Mouse (Mus musculus) T-helper 17 cell (primary cell): ENCODE measurements around the gene Ngef.

Source experiments
- in situ Hi-C, 2 experiments: fragments of 300-600 bp; cut with MboI, MseI; formaldehyde crosslinking; loops; 1 replicate in 1 of 2; 2 replicates in 1 of 2; pipeline ENCODE4 v1.15.1; 2025; ENCODE audit warnings: high pct_unique_total_duplicates in 2 of 2

The Ngef gene

GRCm38 (mm10) chr1:87573800-87574215 is at the start of gene Ngef:
TSS of gene Ngef (minus strand) at chr1:87573870.
- in situ Hi-C loops = no loop called here

- in situ Hi-C loops = loop anchor here in 1 of 2 experiments (10.0 kb wide), 2 partner anchors 737 to 1477 kb away; no protein-coding TSS in a partner anchor
These were observed 48.2 kb upstream of the Ngef start for GRCm38 (mm10) chr1:87621858-87622279.

DNA sequence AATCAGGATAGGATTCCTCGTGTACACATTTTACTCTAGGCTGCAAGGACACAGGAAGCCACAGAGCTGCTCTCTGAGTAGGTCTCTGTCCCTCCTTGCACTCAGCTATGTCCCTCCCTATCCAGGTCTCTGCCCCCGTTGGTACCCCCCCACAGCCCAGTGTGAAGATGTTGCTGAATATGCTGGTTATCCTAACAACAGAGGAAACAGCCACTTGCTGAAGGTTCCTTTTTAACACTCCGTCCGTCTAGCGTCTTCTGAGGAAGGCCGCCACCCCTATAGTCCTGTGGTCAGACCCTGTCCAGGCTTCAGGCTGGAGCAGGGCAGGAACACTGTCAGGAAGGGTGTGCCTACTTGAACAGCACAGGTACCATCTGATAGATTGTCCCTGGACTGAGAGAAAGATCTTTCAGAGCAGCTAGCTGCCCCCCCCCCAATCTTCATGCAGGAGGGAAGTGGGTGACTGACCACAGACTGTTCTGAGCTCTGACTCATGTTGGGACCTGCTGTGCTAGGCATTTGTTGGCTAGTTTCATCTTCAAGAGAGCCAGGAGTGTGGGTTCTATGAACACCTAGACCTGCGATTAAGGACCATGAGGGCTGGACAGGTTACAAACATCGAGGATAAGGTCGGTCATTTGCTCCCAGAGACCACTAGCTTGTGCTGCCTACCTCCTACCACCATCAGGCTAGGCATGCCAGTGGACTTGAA is 47.6 kb upstream of the Ngef start:
- in situ Hi-C loops = loop anchor here in 1 of 2 experiments (10.0 kb wide), 2 partner anchors 737 to 1477 kb away; no protein-coding TSS in a partner anchor

GRCm38 (mm10) chr1:87620693-87621092 is 47.0 kb upstream of the Ngef start:
- in situ Hi-C loops = loop anchor here in 1 of 2 experiments (10.0 kb wide), 2 partner anchors 736 to 1476 kb away; no protein-coding TSS in a partner anchor

DNA sequence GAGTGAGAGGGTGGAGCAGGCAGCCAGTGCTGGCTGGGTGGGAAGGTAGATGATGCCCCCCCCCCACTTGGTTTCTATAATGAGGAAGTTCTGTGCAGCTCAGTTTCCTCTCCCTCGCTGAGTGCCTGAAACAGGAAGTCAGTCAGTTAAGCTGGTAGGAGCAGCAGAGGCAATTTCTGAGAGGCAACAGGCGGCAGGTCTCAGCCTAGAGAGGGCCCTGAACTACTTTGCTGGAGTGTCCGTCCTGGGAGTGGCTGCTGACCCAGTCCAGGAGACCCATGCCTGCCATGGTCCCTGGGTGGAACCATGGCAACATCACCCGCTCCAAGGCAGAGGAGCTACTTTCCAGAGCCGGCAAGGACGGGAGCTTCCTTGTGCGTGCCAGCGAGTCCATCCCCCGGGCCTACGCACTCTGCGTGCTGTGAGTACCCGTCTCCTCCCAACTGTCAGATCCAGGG is 46.6 kb upstream of the Ngef start, which contains the start of gene Inpp5d:
Gene Inpp5d (plus strand): TSS at position 102 of the 458 bp plus-strand sequence.
- in situ Hi-C loops = loop anchor here in 1 of 2 experiments (10.0 kb wide), 2 partner anchors 735 to 1475 kb away; no protein-coding TSS in a partner anchor

DNA sequence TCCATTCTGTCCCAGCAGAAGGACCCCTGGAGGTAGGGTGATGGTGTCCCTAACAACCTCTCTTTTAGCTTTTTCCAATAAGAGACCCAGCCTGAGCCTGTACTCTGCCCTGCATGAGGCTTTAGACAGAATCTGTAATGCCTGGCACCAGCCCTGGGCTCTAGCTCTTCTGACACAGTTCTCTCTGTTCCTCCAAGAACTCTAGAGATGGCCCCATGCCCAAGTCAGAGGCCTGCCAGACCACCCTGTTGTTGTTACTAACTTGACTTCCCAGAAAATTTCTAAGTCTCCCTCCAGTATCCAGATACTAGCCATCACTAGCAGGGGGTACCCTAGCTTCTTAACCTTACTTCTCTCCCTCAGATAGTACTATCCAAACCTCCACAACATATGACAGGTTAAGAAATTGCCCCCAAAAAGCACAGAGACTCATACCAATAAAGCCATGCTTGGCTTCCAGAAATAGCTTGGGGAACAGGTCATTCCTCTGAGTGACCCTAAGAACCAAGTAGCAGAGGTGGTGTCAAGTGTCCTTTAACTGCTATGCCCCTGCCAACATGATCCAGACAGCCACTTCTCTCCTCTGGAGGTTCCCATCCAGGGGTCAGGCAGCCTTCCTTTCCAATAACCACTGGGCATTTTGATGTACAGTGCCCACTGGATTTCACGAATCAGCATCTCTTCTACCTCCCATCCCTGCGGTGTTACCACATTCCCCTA is 41.1 kb upstream of the Ngef start:
- in situ Hi-C loops = no loop called here

GRCm38 (mm10) chr1:87608416-87609046 is 34.9 kb upstream of the Ngef start:
- in situ Hi-C loops = loop anchor here in 1 of 2 experiments (10.0 kb wide), 1 partner anchor 46 kb away; no protein-coding TSS in a partner anchor

GRCm38 (mm10) chr1:87607385-87608091 is 33.9 kb upstream of the Ngef start:
- in situ Hi-C loops = loop anchor here in 1 of 2 experiments (10.0 kb wide), 1 partner anchor 47 kb away; no protein-coding TSS in a partner anchor

DNA sequence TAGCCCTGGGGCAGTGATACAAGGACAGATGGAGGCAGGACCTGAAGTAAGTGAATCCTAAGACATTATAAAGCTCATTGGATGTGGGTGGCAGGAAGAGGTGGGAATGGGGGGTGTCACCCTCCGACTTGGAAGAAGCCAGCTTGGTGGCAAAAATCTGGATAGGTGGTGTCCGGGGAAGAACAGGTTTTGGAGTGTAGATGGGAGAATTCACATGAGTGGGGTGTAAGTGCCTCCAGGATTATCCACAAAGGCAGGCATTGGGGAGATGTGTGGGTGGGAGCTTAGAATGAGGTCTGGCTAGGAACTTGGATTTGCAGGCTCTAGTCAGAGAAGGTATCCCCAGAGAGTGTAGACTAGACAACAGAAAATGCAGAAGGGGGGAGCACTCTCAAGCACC is 31.6 kb upstream of the Ngef start:
- in situ Hi-C loops = loop anchor here in 1 of 2 experiments (10.0 kb wide), 1 partner anchor 50 kb away; no protein-coding TSS in a partner anchor

DNA sequence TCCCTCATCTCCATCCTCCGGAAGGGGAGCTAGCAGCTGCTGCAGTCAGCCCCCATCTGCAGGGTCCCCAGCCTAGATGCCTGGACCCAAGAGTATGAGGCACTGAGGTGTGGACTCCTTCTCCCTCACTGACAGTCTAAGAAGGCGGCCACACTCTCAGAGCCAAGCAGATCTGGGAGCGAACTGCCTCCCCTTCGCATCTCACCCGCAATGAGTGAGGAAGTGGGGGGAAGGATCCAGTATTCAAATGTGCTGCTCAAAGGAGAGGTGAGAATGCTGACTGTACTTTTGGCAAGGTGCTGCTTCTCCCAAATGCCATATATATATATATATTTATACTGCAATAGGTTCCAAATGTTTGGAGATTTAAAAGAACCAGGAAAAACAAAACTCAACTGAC is 29.7 kb upstream of the Ngef start:
- in situ Hi-C loops = loop anchor here in 1 of 2 experiments (10.0 kb wide), 1 partner anchor 51 kb away; no protein-coding TSS in a partner anchor

DNA sequence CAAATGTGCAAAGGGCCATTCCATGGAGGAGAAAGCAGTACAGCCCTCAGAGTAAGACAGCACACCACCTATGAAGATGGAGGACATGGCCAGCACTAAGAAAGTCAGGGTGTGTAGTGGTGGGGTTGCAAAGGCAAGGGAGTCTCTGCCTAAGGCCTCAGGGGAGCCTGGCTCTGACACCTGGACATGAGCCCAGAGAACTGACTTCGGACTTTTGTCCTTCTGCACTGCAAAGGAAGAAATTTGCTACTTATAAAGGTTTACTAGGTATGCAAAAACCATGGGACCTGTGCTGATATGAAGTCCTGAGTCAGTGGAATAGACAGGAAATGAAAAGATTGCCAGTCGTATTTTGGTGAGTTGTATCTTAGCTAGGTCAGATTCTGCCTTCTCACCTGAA is 28.1 kb upstream of the Ngef start:
- in situ Hi-C loops = loop anchor here in 1 of 2 experiments (10.0 kb wide), 1 partner anchor 53 kb away; no protein-coding TSS in a partner anchor

- in situ Hi-C loops = loop anchor here in 1 of 2 experiments (10.0 kb wide), 1 partner anchor 54 kb away; no protein-coding TSS in a partner anchor
These were observed 26.9 kb upstream of the Ngef start for GRCm38 (mm10) chr1:87600533-87600932.

GRCm38 (mm10) chr1:87594671-87595070 is 21.0 kb upstream of the Ngef start:
- in situ Hi-C loops = no loop called here

GRCm38 (mm10) chr1:87594261-87594660 is 20.6 kb upstream of the Ngef start:
- in situ Hi-C loops = no loop called here

DNA sequence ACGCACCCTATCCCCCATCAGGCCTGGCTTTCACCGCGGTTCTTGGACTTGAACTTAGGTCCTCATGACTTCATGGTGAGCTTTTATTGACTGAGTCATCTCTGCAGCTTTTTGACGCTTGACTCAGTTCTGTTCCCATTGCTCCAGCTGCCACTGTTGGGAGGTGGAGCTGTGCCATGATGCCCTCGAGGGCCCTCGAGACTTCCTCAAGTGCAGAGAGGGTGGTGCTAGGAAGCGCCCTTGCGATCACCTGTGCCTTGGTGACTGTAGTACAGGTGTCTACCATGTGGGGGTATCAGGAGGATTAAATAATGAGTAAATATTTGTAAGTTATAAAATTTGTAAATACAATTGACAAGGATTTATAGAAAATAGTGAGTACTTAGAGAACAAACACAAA is 16.3 kb upstream of the Ngef start:
- in situ Hi-C loops = no loop called here

GRCm38 (mm10) chr1:87589162-87589561 is 15.5 kb upstream of the Ngef start:
- in situ Hi-C loops = no loop called here

DNA sequence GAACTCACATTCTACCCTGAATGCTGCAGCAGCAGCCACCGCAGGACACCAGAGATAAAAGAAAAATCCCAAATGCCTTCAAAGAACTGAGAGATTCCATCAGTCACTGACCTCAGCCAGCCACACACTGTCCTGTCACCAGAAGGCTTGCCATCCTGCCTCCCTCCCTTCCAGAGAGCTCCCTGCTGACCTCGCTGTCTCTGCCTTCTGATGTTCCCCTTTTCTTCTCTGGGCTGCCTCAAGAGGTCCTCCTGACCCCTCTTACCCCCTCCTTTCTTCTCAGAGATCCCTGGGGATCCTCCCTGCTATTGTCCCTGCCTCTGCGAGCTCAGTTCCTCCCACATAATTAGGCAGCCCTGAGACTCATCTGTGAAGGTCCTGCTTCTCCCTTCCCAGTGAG is 7.2 kb upstream of the Ngef start:
- in situ Hi-C loops = no loop called here

DNA sequence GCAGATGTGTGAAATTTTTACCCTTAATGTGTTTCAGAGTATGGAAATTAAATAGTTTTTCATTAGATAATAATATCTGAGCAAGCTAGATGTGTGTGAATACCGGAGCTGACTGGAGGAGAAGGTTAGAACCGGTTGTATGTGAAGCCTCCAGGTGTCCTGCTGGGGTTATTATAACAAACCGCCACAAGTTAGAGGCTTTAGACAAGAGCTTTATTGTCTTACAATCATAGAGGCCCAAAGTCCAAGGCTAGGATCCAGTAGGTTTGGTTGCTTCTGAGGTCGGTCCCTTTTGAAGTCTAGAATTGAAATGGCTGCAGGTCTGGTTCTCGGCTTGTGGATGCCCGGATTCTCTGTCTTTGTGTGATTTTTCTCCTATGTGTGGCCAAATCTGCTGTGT is 5.3 kb upstream of the Ngef start:
- in situ Hi-C loops = no loop called here

- in situ Hi-C loops = no loop called here
These were observed 1.1 kb upstream of the Ngef start for GRCm38 (mm10) chr1:87574785-87575184.

- in situ Hi-C loops = no loop called here
These were observed 683 bp upstream of the Ngef start for GRCm38 (mm10) chr1:87574353-87574752.

DNA sequence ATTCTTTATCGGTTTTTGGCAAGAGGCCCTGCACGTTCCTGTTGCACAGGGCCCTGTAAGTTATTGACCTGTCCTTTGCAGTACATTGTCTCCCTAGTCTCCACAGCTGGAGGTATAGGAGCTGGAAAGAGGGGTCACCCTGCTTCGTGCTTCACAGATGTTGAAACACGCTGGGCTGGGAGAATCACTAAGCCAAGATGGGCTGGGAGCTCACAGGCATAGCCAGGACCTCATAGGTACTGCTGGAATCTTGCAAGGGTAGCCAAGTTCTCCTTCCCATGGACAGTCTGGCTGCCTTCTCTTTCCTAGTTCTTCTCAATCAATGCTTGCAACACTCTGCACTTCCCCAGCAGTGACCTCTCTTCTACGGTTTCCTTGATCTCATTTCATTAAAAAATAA is 409 bp downstream of the Ngef start:
- in situ Hi-C loops = no loop called here
